ENCODE assay signal across 23 mouse cellular contexts in genomic region chr7:114431966-114432365, GRCm38 (mm10). TPM values are rescaled to one million over a fixed set of nuclear protein-coding genes. Genes with fewer than 3 reads are reported as not detected.
DNase-seq lines count a peak whose midpoint lies in the region; ATAC-seq and TF ChIP-seq lines count a peak whose summit lies in the region.
"Had no signal": no experiment of that assay in that cellular context is flagged by ENCODE, and none has a peak within 500 bp of the region (broad histone marks: within the 10 kb centered on the region; RNA-seq: fewer than 3 reads in every experiment).

No protein-coding gene starts in this region.

- H3K27me3 ChIP-seq in liver, adult 2 months (ENCODE audit: control insufficient read depth, insufficient read depth, low read length): no peaks in the 10 kb centered on the region
- no peaks in the 10 kb centered on the region for H3K27me3 ChIP-seq in liver, embryonic 12.5 days (replicated peaks)
- H3K27me3 ChIP-seq in midbrain, embryonic 16.5 days (ENCODE audit: control insufficient read depth, insufficient read depth, low read depth, low read length): no peaks in the 10 kb centered on the region
- H3K27me3 ChIP-seq: embryonic facial prominence, embryonic 12.5 days; forebrain, embryonic 15.5 days had no signal

- H3K9ac ChIP-seq in liver, adult 2 months (ENCODE audit: low read depth, low read length): no peak overlapping the region
- H3K9ac ChIP-seq in liver, embryonic 12.5 days: no peak overlapping the region
- no peak overlapping the region for H3K9ac ChIP-seq in midbrain, embryonic 16.5 days (ENCODE audit: low read depth, low read length)
- H3K9ac ChIP-seq: embryonic facial prominence, embryonic 12.5 days; forebrain, embryonic 15.5 days; lung, embryonic 14.5 days had no signal

- 16% methylated on average over 4 of the region's 4 CpGs for WGBS in liver, adult 2 months
- 62% methylated on average over 4 of the region's 4 CpGs for WGBS in liver, embryonic 12.5 days (ENCODE audit: insufficient replicate concordance)
- 56% methylated on average over 4 of the region's 4 CpGs for WGBS in midbrain, embryonic 16.5 days

- H3K36me3 ChIP-seq in liver, adult 2 months (ENCODE audit: control insufficient read depth, insufficient read depth, low read length): no peaks in the 10 kb centered on the region
- no peaks in the 10 kb centered on the region for H3K36me3 ChIP-seq in liver, embryonic 12.5 days
- H3K36me3 ChIP-seq in midbrain, embryonic 16.5 days (ENCODE audit: control insufficient read depth, insufficient read depth, low read length): no peaks in the 10 kb centered on the region
- H3K36me3 ChIP-seq: embryonic facial prominence, embryonic 12.5 days; forebrain, embryonic 15.5 days had no signal

- H3K4me1 ChIP-seq in liver, adult 2 months (ENCODE audit: control insufficient read depth, insufficient read depth, low read length): peaks cover 7% of the 10 kb centered on the region; the same call in 1 of the 2 replicates
- peaks cover 5% of the 10 kb centered on the region; the same call in 1 of the 2 replicates for H3K4me1 ChIP-seq in liver, embryonic 12.5 days
- H3K4me1 ChIP-seq in midbrain, embryonic 16.5 days (ENCODE audit: control insufficient read depth, insufficient read depth, low read length): no peaks in the 10 kb centered on the region
- H3K4me1 ChIP-seq: embryonic facial prominence, embryonic 12.5 days; forebrain, embryonic 15.5 days had no signal

- peaks cover 13% of the 10 kb centered on the region for H3K79me2 ChIP-seq in liver, adult 2 months (ENCODE audit: control insufficient read depth, insufficient read depth, low read length)

- no peak for TF ChIP-seq CTCF in liver, adult 2 months (IDR thresholded peaks at IDR 0.05; ENCODE audit: low read depth, low read length)

- no peak overlapping the region for H3K4me2 ChIP-seq in liver, embryonic 12.5 days
- H3K4me2 ChIP-seq in midbrain, embryonic 16.5 days (ENCODE audit: low read length): no peak overlapping the region
- H3K4me2 ChIP-seq: embryonic facial prominence, embryonic 12.5 days; forebrain, embryonic 15.5 days; heart, embryonic 11.5 days; lung, embryonic 14.5 days had no signal

- H3K9me3 ChIP-seq in liver, embryonic 12.5 days (replicated peaks): no peaks in the 10 kb centered on the region
- no peaks in the 10 kb centered on the region for H3K9me3 ChIP-seq in midbrain, embryonic 16.5 days (replicated peaks; ENCODE audit: control insufficient read depth, low read length, poor library complexity, severe bottlenecking)
- H3K9me3 ChIP-seq: forebrain, embryonic 15.5 days had no signal

- no peak overlapping the region for H3K27ac ChIP-seq in liver, adult 2 months (replicated peaks; ENCODE audit: insufficient read depth, low read depth, low read length)
- no peak overlapping the region for H3K27ac ChIP-seq in liver, embryonic 12.5 days
- no peak overlapping the region for H3K27ac ChIP-seq in midbrain, embryonic 16.5 days (ENCODE audit: low read length)
- H3K27ac ChIP-seq: embryonic facial prominence, embryonic 12.5 days; forebrain, embryonic 15.5 days; left cerebral cortex, adult 2 months; midbrain, embryonic 10.5 days had no signal

- peak; percentile 54 for DNase-seq in embryo, embryonic 10 days (ENCODE audit: low spot score)
- no peak for DNase-seq in embryo, embryonic 9.5 days (ENCODE audit: extremely low spot score)
- DNase-seq in liver, adult 2 months (ENCODE audit: extremely low read depth, low read depth, low spot score): peak; percentile 78
- DNase-seq in embryo, embryonic 11 days: peak; percentile 20
- DNase-seq in gastrocnemius, postnatal 25 days: no peak
- DNase-seq: adrenal gland, postnatal 14 days; cerebellum, adult 11 months; cerebellum, postnatal 25 days; heart, postnatal 10 days; kidney, postnatal 25 days; layer of hippocampus, adult 9-11 months; left cerebral cortex, postnatal 4 days; liver; lung, embryonic 14.5 days; lung, postnatal 36 days; thymus, postnatal 14 days had no signal

- no peak for ATAC-seq in liver, embryonic 12.5 days
- no peak for ATAC-seq in midbrain, embryonic 16.5 days
- ATAC-seq: forebrain, embryonic 15.5 days had no signal

- no peak overlapping the region for H3K4me3 ChIP-seq in liver, adult 2 months (ENCODE audit: insufficient read depth, low read depth, low read length)
- no peak overlapping the region for H3K4me3 ChIP-seq in liver, embryonic 12.5 days
- H3K4me3 ChIP-seq in midbrain, embryonic 16.5 days (ENCODE audit: low read depth, low read length): no peak overlapping the region
- H3K4me3 ChIP-seq: embryonic facial prominence, embryonic 12.5 days; forebrain, embryonic 15.5 days; left cerebral cortex, adult 2 months; midbrain, embryonic 10.5 days had no signal

- TF ChIP-seq POLR2A in liver, adult 2 months (IDR thresholded peaks at IDR 0.05; ENCODE audit: extremely low read depth, insufficient read depth, low read length): no peak

RNA-seq across cellular contexts. Expression of gene Pde3b, which starts 16.9 kb away (rescaled TPM):
- 86.2 and 95.7 TPM in 2 replicates for total RNA-seq in liver, adult 2 months (2014; rRNA removed)
- 15.5 and 16.2 TPM in 2 replicates for polyA plus RNA-seq in liver, adult 2 months (2012; rRNA removed)
- polyA plus RNA-seq in liver, embryonic 12.5 days (2016; fragmentation: Nextera tagmentation; extraction: Ambion mirVana): 5.1 and 5.2 TPM in 2 replicates
- 3.6 and 4.1 TPM in 2 replicates for polyA plus RNA-seq in midbrain, embryonic 16.5 days (2015; fragmentation: Nextera tagmentation; extraction: Ambion mirVana)
- 1 to 10 TPM; 3.5 to 6.5 TPM for total RNA-seq in gastrocnemius, postnatal 25 days (2021)

Comparison
In these comparisons a context has a peak if more than half of its experiments do, and no peak if none do; other contexts are left out.
1. DNase-seq: peak in embryo, embryonic 10 days (single experiment), liver, adult 2 months (single experiment) and embryo, embryonic 11 days (single experiment); none in embryo, embryonic 9.5 days (single experiment) and gastrocnemius, postnatal 25 days (single experiment).